Mouse (Mus musculus): ENCODE measurements around the gene Itga9. TPM values are rescaled to one million over a fixed set of nuclear protein-coding genes. Genes with fewer than 3 reads are reported as not detected.

Gene Itga9
- polyA plus RNA-seq, 1 experiment: 8.2 TPM

DNA sequence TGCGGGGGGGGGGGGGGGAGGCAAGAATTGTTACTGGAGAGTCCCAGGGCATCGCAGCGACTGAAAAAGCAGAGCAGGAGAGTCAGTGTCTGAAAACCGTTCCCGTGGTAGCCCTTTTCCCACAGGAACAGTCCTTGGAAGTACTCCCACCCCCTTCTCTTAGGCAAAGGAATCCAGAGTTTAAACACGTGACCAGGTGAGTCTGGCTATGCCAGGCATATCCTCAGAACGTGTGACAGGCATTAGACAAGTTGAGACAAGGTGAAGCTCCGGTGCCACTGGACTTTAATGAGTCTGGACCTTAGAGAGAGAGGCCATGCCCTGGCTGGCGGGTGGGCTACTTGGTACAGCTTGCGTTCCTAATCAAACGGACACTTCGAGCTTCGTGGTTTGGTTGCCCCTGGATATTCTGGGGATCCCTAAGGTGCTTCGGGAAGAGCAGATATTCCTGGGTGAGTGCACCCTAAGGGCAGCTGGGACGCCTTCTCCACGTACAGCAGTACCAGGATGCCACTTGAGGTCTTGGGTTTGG, 318.1 kb downstream of the Itga9 start:
- 34% methylated on average over 16 of the region's 16 CpGs for WGBS
- DNase-seq (ENCODE audit: low read depth, low spot score): no peak

DNA sequence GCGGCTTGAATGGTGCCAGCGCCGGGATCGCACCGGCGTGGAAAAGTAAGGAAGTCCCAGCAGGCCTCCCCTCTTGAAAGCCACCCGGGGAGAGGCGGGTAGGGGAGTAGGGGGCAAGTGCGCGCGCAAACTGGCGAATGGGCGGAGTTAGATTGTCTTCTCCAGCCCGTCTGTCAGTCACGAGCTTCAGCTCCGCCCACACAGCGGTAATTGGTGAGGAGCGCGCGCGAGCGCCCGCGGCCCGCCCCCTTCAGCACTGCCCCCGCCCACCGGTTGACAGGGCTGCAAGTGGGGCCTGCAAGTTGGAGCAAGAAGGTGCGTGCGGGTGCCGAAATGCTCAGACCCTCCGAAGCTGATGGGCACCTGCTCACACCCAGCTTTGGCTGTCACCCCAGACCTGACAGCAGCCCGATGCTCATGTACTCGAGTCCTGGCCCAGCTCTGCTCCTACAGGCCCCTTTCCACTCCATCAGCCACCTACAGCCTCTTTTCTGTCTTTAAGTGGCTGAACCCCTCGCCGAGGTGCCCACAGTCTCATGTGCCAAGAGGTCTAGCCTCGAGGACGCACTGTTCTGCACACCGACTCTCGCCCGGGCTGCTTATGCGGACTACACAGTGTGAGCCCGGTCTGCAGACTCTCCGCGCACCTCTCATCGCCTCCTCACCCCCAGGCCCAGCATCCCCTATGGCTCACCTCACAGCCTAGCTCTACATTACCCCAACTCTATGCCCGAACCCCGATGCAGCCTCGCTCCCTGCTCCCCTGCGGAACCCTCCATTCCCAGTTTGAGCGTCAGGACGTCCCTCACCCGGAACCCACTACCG, 319.0 kb downstream of the Itga9 start:
- under 1% methylated on average over 53 of the region's 53 CpGs for WGBS
- no peak for DNase-seq (ENCODE audit: low read depth, low spot score)

DNA sequence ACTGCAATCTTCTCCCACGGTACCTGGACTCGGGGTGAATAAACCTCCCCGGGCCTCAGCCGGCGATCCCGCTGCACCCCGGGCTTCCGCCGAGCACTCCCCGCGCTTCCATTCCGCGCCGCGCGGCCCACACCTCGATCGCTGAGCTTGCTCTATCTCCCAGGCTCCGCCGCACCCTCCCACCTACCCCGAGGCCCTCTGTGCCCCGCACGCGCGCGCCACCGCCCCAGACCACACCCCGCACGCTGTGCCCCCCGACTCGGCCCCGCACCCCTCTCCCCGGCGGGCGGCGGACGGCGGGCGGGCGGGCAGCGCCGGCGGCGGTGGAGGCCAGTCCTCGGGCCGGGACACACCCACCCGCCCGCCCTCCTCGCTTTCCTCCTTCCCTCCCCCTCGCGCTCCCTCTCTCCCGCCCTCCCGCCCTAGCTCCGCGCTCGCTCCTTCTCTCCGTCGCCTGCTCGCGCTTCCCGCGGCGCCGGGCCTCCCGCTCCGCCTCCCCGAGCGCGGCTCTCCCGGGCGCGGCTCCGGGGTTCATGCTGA, 319.7 kb downstream of the Itga9 start, which contains the start of gene Ctdspl:
TSS of gene Ctdspl (plus strand) at position 343 of the 540 bp plus-strand sequence.
- 2% methylated on average over 44 of the region's 73 CpGs for WGBS
- DNase-seq (ENCODE audit: low read depth, low spot score): no peak

DNA sequence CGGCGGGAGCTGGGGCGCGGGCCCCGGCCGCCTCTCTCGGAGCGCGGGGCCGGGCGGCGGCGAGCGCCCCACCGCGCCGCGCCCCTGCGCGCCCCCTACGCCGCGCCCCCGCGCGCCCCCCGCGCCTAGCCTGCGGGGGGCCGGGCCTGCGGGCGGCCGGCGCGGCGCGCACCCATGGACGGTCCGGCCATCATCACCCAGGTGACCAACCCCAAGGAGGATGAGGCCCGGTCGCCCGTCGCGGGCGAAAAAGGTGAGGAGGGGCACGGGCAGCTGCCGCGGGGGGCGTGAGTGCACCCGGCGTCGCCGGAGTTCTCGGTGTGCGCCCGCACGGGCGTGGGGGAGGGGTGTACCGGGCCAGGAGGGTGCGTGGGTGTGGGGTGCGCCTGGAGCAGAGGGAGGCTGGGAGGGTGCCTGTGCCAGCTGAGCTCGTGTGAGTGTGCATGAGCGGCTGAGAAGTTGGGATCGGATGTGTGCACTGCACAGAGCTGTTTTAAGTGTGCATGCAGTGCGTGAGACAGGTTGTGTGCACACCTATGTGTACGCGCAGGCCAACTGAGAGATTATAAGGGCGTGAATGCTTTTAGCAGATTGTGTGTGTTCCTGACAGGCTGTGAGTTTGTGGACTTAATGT, 320.3 kb downstream of the Itga9 start:
- DNase-seq (ENCODE audit: low read depth, low spot score): no peak
- whole genome bisulfite sequencing: 1% methylated on average over 63 of the region's 68 CpGs

DNA sequence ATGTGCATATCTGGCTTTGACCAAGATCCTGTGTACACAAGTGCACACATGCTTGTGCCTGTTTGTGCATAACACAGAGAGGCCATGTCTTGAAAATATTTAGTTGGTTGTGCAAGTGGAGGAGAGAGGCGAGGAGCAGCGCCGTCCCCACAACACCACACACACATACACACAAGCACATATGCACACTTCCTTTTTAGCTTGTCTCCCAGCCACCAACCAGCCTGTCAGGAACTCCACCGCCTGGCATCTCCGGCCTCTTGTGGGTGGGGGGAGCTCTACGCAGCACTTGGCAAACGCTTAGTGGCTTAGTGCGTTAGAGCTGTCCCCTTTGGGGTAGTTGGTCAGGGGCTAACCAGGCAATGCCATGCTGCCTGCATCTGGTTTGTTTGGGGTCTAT, 321.0 kb downstream of the Itga9 start:
- DNase-seq (ENCODE audit: low read depth, low spot score): no peak
- 22% methylated on average over 8 of the region's 8 CpGs for WGBS

DNA sequence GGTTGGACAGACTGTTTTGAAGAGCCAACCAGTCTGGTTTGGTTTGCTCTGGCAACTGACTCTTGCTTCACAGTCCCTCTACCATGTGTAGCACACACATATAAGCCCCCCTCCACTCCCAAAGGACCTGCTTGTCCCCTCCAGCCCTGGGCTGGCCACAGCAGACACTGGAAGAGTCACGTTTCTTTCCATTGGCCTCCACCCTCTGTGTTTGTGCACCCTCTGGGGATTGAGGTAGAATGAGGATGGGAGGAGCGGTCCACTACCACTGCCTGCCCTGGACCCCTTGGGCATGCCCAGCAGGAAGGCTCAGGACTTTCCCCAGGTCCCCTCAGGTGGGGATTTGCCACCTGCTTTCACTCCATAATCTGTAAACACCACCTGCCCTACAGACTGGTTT, 321.5 kb downstream of the Itga9 start:
- no peak for DNase-seq (ENCODE audit: low read depth, low spot score)
- WGBS: 35% methylated on average over 2 of the region's 2 CpGs

DNA sequence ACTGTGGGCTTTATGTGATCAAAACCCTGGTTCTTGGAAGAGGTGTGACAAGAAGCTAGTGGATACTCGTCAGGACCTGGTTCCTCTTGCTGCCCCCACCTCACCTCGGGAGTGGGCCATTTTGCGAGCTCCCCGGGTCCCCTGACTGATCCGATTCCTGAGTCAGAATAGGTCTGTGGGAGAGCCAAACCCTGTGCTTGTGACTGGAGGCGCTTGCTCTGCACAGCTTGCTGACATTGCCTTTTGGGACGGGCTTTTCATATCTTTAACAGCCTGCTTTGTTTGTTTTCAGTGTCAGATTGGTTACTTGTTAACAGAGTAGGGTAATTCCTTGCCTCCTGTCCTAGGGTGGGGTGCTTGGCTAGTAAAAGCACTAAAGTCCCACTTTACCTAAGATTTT, 322.2 kb downstream of the Itga9 start:
- DNase-seq (ENCODE audit: low read depth, low spot score): no peak
- WGBS: 17% methylated on average over 7 of the region's 7 CpGs

DNA sequence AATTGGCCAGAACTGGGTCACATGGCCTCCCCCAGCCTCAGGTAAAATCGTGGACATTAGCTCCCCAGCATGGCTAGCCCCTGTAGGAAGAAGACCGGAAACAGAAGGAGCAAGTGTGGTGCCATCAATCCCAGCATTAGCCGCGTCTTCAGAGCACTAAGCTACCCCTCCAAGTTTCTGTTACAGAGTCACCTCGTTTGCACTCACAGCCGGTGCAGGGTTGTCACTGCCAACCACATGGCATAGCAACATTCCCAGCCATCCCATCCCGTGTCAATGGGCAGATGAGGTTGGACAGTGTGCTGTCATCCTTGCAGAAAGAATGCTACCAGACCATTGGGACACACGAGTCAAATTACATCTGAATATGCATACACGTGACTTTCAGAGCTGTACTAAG, 324.1 kb downstream of the Itga9 start:
- WGBS: 90% methylated on average over 9 of the region's 9 CpGs
- no peak for DNase-seq (ENCODE audit: low read depth, low spot score)

DNA sequence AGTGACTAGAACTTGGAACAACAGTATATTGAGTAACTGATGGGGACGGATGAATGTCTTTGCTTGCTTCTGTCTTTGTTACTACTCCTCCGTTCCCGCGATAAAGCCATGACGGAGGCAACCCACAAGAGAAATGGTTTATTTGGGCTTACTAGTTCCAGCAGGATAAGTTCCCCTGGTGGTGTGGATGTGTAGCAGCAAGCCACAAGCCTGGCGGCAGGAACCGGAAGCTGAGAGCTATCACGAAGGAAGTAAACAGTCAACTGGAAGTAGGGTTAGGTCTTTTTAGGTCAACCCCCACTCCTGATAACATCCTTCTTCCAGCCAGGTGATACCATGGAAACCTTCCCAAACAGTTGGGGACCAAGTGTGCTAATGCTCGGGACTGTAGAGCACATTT, 327.3 kb downstream of the Itga9 start:
- WGBS: 87% methylated on average over 9 of the region's 9 CpGs
- no peak for DNase-seq (ENCODE audit: low read depth, low spot score)

DNA sequence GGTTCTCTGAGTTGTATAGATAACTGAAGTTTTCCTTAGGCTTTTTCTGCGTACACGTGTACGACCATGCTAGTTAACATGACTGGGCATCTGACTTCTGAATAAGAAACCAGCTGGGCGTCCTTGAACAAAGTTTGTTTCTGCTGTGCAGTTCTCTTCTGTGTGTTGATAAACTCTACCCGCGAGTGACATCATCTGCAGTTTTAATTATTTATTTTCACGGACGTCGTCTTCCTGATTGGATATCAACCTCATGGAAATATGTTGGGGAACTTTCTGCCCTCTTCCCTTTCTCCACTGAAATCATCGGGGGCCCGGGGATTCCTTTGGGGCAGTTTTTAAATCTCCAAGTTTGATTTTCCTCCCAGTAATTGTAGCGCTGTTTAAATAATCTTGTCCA, 327.8 kb downstream of the Itga9 start:
- DNase-seq (ENCODE audit: low read depth, low spot score): no peak
- 71% methylated on average over 12 of the region's 12 CpGs for WGBS

DNA sequence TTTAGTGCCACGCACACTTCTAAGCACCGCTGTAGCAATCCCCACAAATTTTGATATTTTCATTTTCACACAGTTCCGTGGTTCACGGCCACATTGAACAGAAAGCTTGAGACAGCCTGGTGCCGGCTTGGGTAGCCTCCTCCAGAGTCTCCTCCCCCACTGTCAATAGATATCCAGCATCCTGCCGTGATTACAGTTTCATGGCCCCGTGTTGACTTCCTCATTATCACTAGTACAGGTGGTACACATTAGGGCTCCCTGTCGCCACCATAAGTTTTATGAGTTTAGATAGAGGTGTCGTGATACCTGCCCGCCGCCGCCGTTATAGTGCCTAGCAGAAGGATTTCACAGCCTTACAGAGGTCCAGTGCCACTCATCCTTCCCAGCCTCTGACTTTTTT, 328.6 kb downstream of the Itga9 start:
- DNase-seq (ENCODE audit: low read depth, low spot score): no peak
- 40% methylated on average over 13 of the region's 13 CpGs for WGBS

DNA sequence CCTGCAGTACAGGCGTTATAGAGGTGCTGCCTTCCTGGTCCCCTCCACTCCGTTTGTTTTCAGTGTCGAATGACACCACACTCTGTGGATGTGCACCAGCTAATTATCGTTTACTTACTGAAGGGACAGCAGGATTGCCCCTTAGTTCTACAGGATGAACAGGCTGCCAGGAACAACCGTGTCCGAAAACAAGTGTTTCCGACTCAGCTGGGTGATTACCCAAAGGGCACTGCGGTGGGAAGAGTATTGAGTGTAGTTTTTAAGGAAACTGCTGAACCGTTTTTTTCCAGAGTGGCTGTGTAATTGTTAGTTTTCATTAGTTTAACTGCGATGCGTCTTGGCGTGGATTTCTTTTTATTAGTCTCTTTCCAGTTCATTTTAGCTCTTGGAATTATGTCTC, 329.6 kb downstream of the Itga9 start:
- 81% methylated on average over 12 of the region's 12 CpGs for WGBS
- DNase-seq (ENCODE audit: low read depth, low spot score): no peak

DNA sequence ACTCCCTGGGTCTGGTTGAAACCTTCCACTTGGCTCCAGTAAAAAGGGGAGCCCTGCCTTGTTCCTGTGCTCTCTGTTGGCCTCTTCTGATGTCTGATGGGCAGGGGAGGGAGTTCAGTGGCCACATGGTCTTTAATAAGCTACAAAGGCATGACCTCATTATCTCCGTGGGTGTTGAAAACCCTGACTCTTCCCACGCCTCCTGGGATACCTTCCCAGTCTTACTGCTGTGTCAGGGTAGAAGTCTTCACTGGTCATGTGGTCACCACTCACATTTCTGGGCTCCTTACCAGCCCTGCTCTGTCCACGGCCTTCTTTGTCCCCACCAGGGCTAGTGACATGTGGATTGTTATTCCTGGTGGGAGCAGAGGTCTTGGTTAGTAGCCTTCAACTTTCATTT, 331.0 kb downstream of the Itga9 start:
- no peak for DNase-seq (ENCODE audit: low read depth, low spot score)
- WGBS: 44% methylated on average over 3 of the region's 3 CpGs

DNA sequence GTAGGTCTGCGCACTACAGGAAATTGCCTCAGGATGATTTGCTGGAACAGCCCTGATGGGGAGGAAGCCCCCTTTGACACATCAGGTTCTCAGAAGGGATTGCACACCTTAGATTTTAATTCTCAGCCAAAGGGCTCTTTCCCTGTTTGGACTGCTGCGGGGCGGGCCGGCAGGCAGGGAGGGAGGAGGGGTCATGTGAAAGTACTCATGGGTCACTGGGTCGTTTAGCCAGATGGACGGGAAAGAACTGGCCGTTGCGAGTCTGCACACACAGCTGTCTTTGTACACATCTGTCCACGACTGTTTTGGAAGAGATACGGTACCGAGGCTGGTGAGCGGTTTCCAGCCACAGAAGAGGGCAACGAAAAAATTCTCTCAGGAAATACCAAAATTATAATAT, 332.9 kb downstream of the Itga9 start:
- 20% methylated on average over 13 of the region's 13 CpGs for WGBS
- DNase-seq (ENCODE audit: low read depth, low spot score): no peak

DNA sequence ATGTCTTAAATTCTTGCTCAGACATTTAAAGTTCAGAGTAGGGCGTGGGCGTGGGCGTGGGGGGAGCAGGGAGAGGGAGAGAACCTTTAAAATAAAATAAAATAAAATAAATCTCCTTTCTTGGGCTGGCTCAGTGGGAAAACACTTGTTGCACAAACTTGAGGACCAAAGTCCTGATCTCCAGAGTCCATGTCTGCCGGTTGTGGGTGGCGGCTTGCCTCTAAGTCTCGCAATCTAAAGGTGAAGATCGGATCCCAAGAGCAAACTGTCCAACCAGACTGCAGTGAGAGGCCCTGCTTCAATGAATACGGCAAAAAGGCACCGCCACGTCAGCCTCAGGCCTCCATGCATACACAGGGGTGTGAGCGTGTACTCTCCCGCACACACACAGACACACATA, 333.3 kb downstream of the Itga9 start:
- no peak for DNase-seq (ENCODE audit: low read depth, low spot score)
- WGBS: 40% methylated on average over 12 of the region's 12 CpGs

DNA sequence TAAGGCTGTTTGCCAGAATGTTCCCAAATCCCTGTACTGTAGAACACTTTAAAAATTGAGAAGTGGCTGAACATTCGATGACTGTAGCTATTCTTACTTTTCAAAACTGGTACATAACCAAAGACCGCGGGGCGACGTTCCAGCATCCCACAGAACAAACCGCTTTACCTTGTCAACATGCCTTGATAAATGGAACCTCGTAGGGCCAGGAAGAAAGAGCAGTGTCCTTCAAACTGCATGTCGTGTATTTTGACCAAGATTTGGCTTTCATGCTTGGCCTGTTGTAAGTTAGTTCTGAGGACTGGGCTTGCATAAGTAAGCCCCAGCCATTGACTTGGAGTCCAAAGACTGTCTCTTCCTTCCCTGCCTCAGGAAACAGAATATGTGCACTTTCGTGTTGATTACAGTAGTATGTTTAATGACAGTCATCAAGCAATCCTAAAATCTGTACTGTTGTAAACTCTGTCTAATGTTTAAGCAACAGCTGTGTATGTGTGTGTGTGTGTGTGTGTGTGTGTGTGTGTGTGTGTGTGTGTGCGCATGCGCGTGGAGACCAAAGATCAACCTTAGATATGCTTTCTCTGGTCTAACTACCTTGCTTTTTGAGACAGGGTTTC, 334.2 kb downstream of the Itga9 start:
- DNase-seq (ENCODE audit: low read depth, low spot score): no peak
- WGBS: 39% methylated on average over 12 of the region's 12 CpGs

DNA sequence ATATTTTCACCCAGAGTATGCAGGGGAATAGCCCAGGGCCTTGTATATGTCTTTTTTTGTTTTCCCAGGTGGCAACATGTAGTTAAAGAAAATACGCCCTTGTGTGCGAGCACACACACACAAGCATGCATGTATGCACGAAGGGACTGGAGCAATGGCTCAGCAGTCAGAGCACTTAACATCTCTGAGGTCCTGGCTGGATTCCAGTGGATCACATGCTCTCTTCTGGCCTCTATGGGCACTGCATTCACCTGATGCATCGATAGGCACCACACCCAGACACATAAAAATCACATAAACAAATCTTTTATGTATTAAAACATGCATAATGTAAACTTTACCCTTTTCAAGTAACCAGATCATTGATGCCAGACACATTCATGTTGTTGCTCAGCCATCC, 335.5 kb downstream of the Itga9 start:
- WGBS: 45% methylated on average over 4 of the region's 4 CpGs
- no peak for DNase-seq (ENCODE audit: low read depth, low spot score)

DNA sequence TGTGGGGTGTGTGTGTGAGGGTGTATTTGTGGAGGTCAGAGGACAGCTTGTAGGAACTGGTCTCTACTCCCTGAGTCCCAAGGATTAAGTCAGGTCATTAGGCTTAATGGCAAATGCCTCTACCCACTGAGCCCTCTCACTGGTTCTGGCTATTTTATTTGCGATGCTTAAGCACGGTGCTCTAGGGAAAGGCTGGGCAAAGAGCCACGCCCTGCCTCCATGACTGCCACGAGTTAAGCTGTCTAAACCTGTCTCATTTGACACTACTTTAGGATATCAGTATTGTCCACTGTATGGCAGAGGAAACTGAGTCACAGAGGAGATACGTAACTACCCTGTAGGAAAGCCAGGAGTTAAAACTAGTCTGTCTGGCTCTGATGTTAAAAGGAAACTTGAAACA, 337.5 kb downstream of the Itga9 start:
- WGBS: 34% methylated on average over 5 of the region's 5 CpGs
- no peak for DNase-seq (ENCODE audit: low read depth, low spot score)

DNA sequence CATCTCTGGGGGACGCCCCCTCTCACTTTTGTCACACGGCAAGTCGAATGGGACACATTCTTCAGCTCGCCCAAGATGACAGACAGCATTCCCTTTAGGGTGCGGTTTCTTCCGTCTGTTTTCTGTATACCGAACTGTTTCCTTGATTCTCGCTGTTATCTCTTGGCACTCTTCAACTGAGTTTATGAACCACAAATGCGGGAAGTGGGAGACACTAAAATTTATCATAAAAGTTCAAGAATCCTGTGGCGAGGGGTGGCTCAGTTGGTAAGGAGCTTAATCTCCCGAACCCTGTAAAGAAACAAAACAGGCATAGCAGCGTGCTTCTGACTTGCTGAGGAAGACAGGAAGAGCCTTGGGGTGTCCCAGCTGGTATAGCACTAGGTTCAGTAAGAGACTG, 337.9 kb downstream of the Itga9 start:
- no peak for DNase-seq (ENCODE audit: low read depth, low spot score)
- whole genome bisulfite sequencing: 23% methylated on average over 12 of the region's 12 CpGs

DNA sequence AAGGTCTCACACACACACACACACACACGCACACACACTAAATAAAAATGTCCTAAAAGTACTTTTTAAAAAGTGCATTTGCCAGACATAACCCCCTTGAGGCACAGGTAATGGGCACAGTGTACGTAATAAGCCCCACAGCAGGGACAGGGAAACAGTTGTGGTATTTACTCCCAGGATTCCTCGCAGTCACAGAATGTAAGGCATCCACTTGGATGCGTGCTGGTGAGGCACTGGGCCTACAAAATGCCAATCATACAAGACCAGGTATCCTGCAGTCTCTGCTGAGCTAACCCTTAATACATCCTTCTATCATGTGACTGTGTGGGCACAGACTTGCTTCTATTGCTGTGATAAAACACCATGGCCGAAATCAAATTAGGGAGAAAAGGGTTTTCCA, 342.0 kb downstream of the Itga9 start:
- 96% methylated on average over 5 of the region's 5 CpGs for WGBS

More for the DNA sequence above, 342.0 kb downstream of the Itga9 start:
- DNase-seq (ENCODE audit: low read depth, low spot score): no peak
